Mouse (Mus musculus) kidney, embryonic 15.5 days (tissue): Measurements from ENCODE around the gene Irs2. TPM values are rescaled to one million over a fixed set of nuclear protein-coding genes. Genes with fewer than 3 reads are reported as not detected.

Experiments
- ATAC-seq: fragments of 200-750 bp; cut with Nextera tagmentation; replicated peaks from 2 replicates; pipeline ENCODE4 v1.8.0; 2017; ENCODE audit warnings: moderate TSS enrichment; ENCODE audit not compliant: low FRiP score
- H3K27ac ChIP-seq: fragments of 300-500 bp; sonication (generic); 2 replicates; pipeline ENCODE4 v1.5.1; 2015; ENCODE audit warnings: mild to moderate bottlenecking, inconsistent platforms
- H3K27me3 ChIP-seq: fragments of 300-500 bp; sonication (generic); 2 replicates; pipeline ENCODE4 v1.6.1; 2015; ENCODE audit warnings: inconsistent platforms
- H3K36me3 ChIP-seq: fragments of 300-500 bp; sonication (generic); 2 replicates; pipeline ENCODE4 v1.6.1; 2015; ENCODE audit warnings: inconsistent platforms
- H3K4me1 ChIP-seq: fragments of 300-500 bp; sonication (generic); 2 replicates; pipeline ENCODE4 v1.6.1; 2015; ENCODE audit warnings: inconsistent platforms
- H3K4me2 ChIP-seq: fragments of 300-500 bp; sonication (generic); 2 replicates; pipeline ENCODE4 v1.6.1; 2015; ENCODE audit warnings: moderate library complexity, mild to moderate bottlenecking, inconsistent platforms
- H3K4me3 ChIP-seq: fragments of 300-500 bp; sonication (generic); replicated peaks from 2 replicates; pipeline ENCODE4 v1.5.1; 2015; ENCODE audit warnings: mild to moderate bottlenecking, inconsistent platforms
- H3K9ac ChIP-seq: fragments of 300-500 bp; sonication (generic); 2 replicates; pipeline ENCODE4 v1.6.1; 2015; ENCODE audit warnings: mild to moderate bottlenecking, inconsistent platforms
- H3K9me3 ChIP-seq: fragments of 300-500 bp; sonication (generic); replicated peaks from 2 replicates; pipeline ENCODE4 v1.6.1; 2016; ENCODE audit warnings: inconsistent platforms
- WGBS: fragments of 180-500 bp; shearing (Covaris S2); methylation state at CpG from one replicate; pipeline ENCODE4 v1.1.7; 2015; ENCODE audit warnings: mixed read lengths; 5-methylcytosine and 5-hydroxymethylcytosine counted together
- polyA plus RNA-seq: library from polyadenylated mRNA; unstranded; fragments of >200 nt; fragmentation: Nextera tagmentation; extraction: Ambion mirVana; gene quantifications from 2 replicates; pipeline ENCODE4 v1.2.1, GENCODE M21; 2015

Gene Irs2
- polyA plus RNA-seq, 1 experiment from 2014 or later: 5.7 TPM

GRCm38 (mm10) chr8:10965401-10966117 lies 42.7 kb downstream of the Irs2 start:
- Histone ChIP-seq H3K4me1 (peaks cover 78% of the 10 kb centered on the region), H3K27me3 (peaks cover 13% of the 10 kb centered on the region; the same call in 1 of the 2 replicates), H3K36me3 (no peaks in the 10 kb centered on the region), H3K4me3 (no peak overlapping the region), H3K27ac (peak overlapping the region; percentile 76), H3K9me3 (no peaks in the 10 kb centered on the region), H3K4me2 (peak overlapping the region; percentile 12; the same call in 1 of the 2 replicates), H3K9ac (no peak overlapping the region)
- no peak for ATAC-seq
- 6% methylated on average over 6 of the region's 6 CpGs for WGBS

- 43% methylated on average over 10 of the region's 10 CpGs for WGBS
- H3K27me3 ChIP-seq: peaks cover 19% of the 10 kb centered on the region
- H3K36me3 ChIP-seq: no peaks in the 10 kb centered on the region
- peaks cover 80% of the 10 kb centered on the region for H3K4me1 ChIP-seq
- no peak overlapping the region for H3K9ac ChIP-seq
- no peak for ATAC-seq
- H3K4me3 ChIP-seq: no peak overlapping the region
- peak overlapping the region; percentile 12; the same call in 1 of the 2 replicates for H3K4me2 ChIP-seq
- H3K9me3 ChIP-seq: no peaks in the 10 kb centered on the region
- H3K27ac ChIP-seq: peak overlapping the region; percentile 76
Measured at GRCm38 (mm10) chr8:10964511-10965099, 43.7 kb downstream of the Irs2 start.

- Histone ChIP-seq H3K4me3 (no peak overlapping the region), H3K4me1 (peaks cover 93% of the 10 kb centered on the region), H3K4me2 (peak overlapping the region; percentile 19), H3K27ac (peak overlapping the region; percentile 89), H3K9ac (no peak overlapping the region), H3K9me3 (no peaks in the 10 kb centered on the region), H3K27me3 (peaks cover 34% of the 10 kb centered on the region), H3K36me3 (no peaks in the 10 kb centered on the region)
- peak; percentile 67 for ATAC-seq
- WGBS: 9% methylated on average over 8 of the region's 8 CpGs
Measured at GRCm38 (mm10) chr8:10961989-10962388, 46.3 kb downstream of the Irs2 start.

GRCm38 (mm10) chr8:10960277-10960819 lies 47.9 kb downstream of the Irs2 start:
- H3K36me3 ChIP-seq: no peaks in the 10 kb centered on the region
- H3K27me3 ChIP-seq: peaks cover 35% of the 10 kb centered on the region
- peak overlapping the region; percentile 31 for H3K4me2 ChIP-seq
- 30% methylated on average over 15 of the region's 15 CpGs for WGBS
- H3K4me1 ChIP-seq: peaks cover 83% of the 10 kb centered on the region
- ATAC-seq: 0 out of 2 replicates have a peak, but pooled peaks have one; percentile 13
- no peak overlapping the region for H3K9ac ChIP-seq
- H3K9me3 ChIP-seq: no peaks in the 10 kb centered on the region
- peak overlapping the region; percentile 89 for H3K27ac ChIP-seq
- no peak overlapping the region for H3K4me3 ChIP-seq

- Histone ChIP-seq H3K4me1 (peaks cover 81% of the 10 kb centered on the region), H3K27ac (peak overlapping the region; percentile 66), H3K27me3 (peaks cover 29% of the 10 kb centered on the region), H3K4me2 (no peak overlapping the region), H3K9me3 (no peaks in the 10 kb centered on the region), H3K4me3 (no peak overlapping the region), H3K36me3 (no peaks in the 10 kb centered on the region), H3K9ac (no peak overlapping the region)
- WGBS: 19% methylated on average over 9 of the region's 9 CpGs
- no peak for ATAC-seq
Measured at GRCm38 (mm10) chr8:10957292-10957955, 50.8 kb downstream of the Irs2 start.

GRCm38 (mm10) chr8:10953346-10954053 lies 54.8 kb downstream of the Irs2 start:
- H3K4me2 ChIP-seq: no peak overlapping the region
- 24% methylated on average over 11 of the region's 11 CpGs for WGBS

GRCm38 (mm10) chr8:10952706-10953105 lies 55.6 kb downstream of the Irs2 start:
- Histone ChIP-seq H3K27me3 (peaks cover 21% of the 10 kb centered on the region; the same call in 1 of the 2 replicates), H3K4me3 (no peak overlapping the region), H3K9me3 (no peaks in the 10 kb centered on the region), H3K27ac (peak overlapping the region; percentile 42), H3K36me3 (no peaks in the 10 kb centered on the region), H3K4me1 (peaks cover 58% of the 10 kb centered on the region), H3K4me2 (no peak overlapping the region), H3K9ac (no peak overlapping the region)
- 35% methylated on average over 5 of the region's 5 CpGs for WGBS
- no peak for ATAC-seq

More at GRCm38 (mm10) chr8:10953346-10954053, 54.8 kb downstream of the Irs2 start:
- H3K4me1 ChIP-seq: peaks cover 61% of the 10 kb centered on the region
- no peaks in the 10 kb centered on the region for H3K36me3 ChIP-seq
- peak; percentile 82 for ATAC-seq
- peaks cover 25% of the 10 kb centered on the region for H3K27me3 ChIP-seq
- H3K27ac ChIP-seq: peak overlapping the region; percentile 49
- H3K9ac ChIP-seq: no peak overlapping the region
- no peak overlapping the region for H3K4me3 ChIP-seq
- no peaks in the 10 kb centered on the region for H3K9me3 ChIP-seq

GRCm38 (mm10) chr8:10952235-10952634 lies 56.0 kb downstream of the Irs2 start:
- Histone ChIP-seq H3K4me3 (no peak overlapping the region), H3K9me3 (no peaks in the 10 kb centered on the region), H3K27me3 (peaks cover 21% of the 10 kb centered on the region; the same call in 1 of the 2 replicates), H3K36me3 (no peaks in the 10 kb centered on the region), H3K9ac (no peak overlapping the region), H3K4me1 (peaks cover 57% of the 10 kb centered on the region), H3K4me2 (no peak overlapping the region), H3K27ac (0 out of 2 replicates have a peak overlapping the region, but pooled peaks have one; percentile 54)
- 97% methylated on average over 2 of the region's 2 CpGs for WGBS
- ATAC-seq: no peak

- peaks cover 57% of the 10 kb centered on the region for H3K4me1 ChIP-seq
- ATAC-seq: 0 out of 2 replicates have a peak, but pooled peaks have one; percentile 24
- 39% methylated on average over 4 of the region's 4 CpGs for WGBS
Measured at GRCm38 (mm10) chr8:10951567-10951966, 56.7 kb downstream of the Irs2 start.

GRCm38 (mm10) chr8:10945939-10946740 lies 62.1 kb downstream of the Irs2 start:
- WGBS: 4% methylated on average over 23 of the region's 23 CpGs
- H3K27me3 ChIP-seq: peaks cover 14% of the 10 kb centered on the region; the same call in 1 of the 2 replicates
- peak; percentile 91 for ATAC-seq
- no peak overlapping the region for H3K9ac ChIP-seq
- no peaks in the 10 kb centered on the region for H3K9me3 ChIP-seq
- no peaks in the 10 kb centered on the region for H3K36me3 ChIP-seq
- peak overlapping the region; percentile 86 for H3K27ac ChIP-seq
- peaks cover 54% of the 10 kb centered on the region for H3K4me1 ChIP-seq
- H3K4me3 ChIP-seq: 0 out of 2 replicates have a peak overlapping the region, but pooled peaks have one; percentile 6
- H3K4me2 ChIP-seq: peak overlapping the region; percentile 46

More at GRCm38 (mm10) chr8:10951567-10951966, 56.7 kb downstream of the Irs2 start:
- Histone ChIP-seq H3K4me2 (no peak overlapping the region), H3K4me3 (no peak overlapping the region), H3K27ac (peak overlapping the region; percentile 54; the same call in 1 of the 2 replicates), H3K27me3 (peaks cover 18% of the 10 kb centered on the region; the same call in 1 of the 2 replicates), H3K9ac (no peak overlapping the region), H3K9me3 (no peaks in the 10 kb centered on the region), H3K36me3 (no peaks in the 10 kb centered on the region)
